Mouse (Mus musculus) left cerebral cortex, postnatal 4 days (tissue): Measurements from ENCODE around the gene Ykt6. TPM values are rescaled to one million over a fixed set of nuclear protein-coding genes. Genes with fewer than 3 reads are reported as not detected.

ENCODE experiments used
- DNase-seq: peaks from one replicate; pipeline ENCODE4 v3.0.0-alpha.2; 2022
- intact Hi-C: fragments of 180-260 bp; cut with DNase I; formaldehyde crosslinking; loops from one replicate; pipeline ENCODE4 v1.15.1; 2025
- total RNA-seq, 2 experiments: library from RNA; stranded (reverse); gene quantifications; 2 replicates each; pipeline ENCODE4 v1.2.3; 2021

Gene Ykt6
- total RNA-seq, 2 experiments from 2014 or later = 202 to 213 TPM

GRCm38 (mm10) chr11:5948546-5949250, 6.8 kb upstream of the Ykt6 start:
- DNase-seq = no peak
- intact Hi-C loops = no loop called here

GRCm38 (mm10) chr11:5949586-5950352, 5.7 kb upstream of the Ykt6 start, which contains the start of gene Gck:
Gene Gck (minus strand): TSS chr11:5950081.
- intact Hi-C loops = loop anchor here (10.0 kb wide), 1 partner anchor 65 kb away; no protein-coding TSS in a partner anchor

GRCm38 (mm10) chr11:5952501-5952900, 3.0 kb upstream of the Ykt6 start:
- DNase-seq = no peak
- intact Hi-C loops = loop anchor here (10.0 kb wide), 1 partner anchor 68 kb away; no protein-coding TSS in a partner anchor

More at GRCm38 (mm10) chr11:5949586-5950352, 5.7 kb upstream of the Ykt6 start, which contains the start of gene Gck:
- DNase-seq = peak; percentile 27

GRCm38 (mm10) chr11:5953130-5953765, 2.2 kb upstream of the Ykt6 start:
- DNase-seq = peak; percentile 35
- intact Hi-C loops = loop anchor here (10.0 kb wide), 1 partner anchor 68 kb away; no protein-coding TSS in a partner anchor

GRCm38 (mm10) chr11:5954435-5954834, 1.1 kb upstream of the Ykt6 start:
- no peak for DNase-seq
- intact Hi-C loops = loop anchor here (10.0 kb wide), 1 partner anchor 70 kb away; no protein-coding TSS in a partner anchor

GRCm38 (mm10) chr11:5954965-5955504, 458 bp upstream of the Ykt6 start:
- peak; percentile 48 for DNase-seq
- intact Hi-C loops = loop anchor here (10.0 kb wide), 1 partner anchor 70 kb away; no protein-coding TSS in a partner anchor

GRCm38 (mm10) chr11:5960051-5960450, 4.6 kb downstream of the Ykt6 start:
- DNase-seq = no peak
- intact Hi-C loops = no loop called here

- intact Hi-C loops = no loop called here
- DNase-seq = no peak
Measured at GRCm38 (mm10) chr11:5965865-5966264, 10.4 kb downstream of the Ykt6 start.

GRCm38 (mm10) chr11:5966751-5967150, 11.3 kb downstream of the Ykt6 start:
- DNase-seq = no peak
- intact Hi-C loops = no loop called here

- intact Hi-C loops = no loop called here
- DNase-seq = no peak
Measured at GRCm38 (mm10) chr11:5968223-5968622, 12.7 kb downstream of the Ykt6 start.

GRCm38 (mm10) chr11:5971202-5971601, 15.7 kb downstream of the Ykt6 start:
- no peak for DNase-seq
- intact Hi-C loops = no loop called here

GRCm38 (mm10) chr11:5973151-5973550, 17.7 kb downstream of the Ykt6 start:
- DNase-seq = no peak
- intact Hi-C loops = no loop called here

GRCm38 (mm10) chr11:5974053-5974452, 18.6 kb downstream of the Ykt6 start:
- no peak for DNase-seq
- intact Hi-C loops = no loop called here

GRCm38 (mm10) chr11:5975068-5975467, 19.6 kb downstream of the Ykt6 start:
- intact Hi-C loops = no loop called here
- DNase-seq = no peak

GRCm38 (mm10) chr11:5976106-5976505, 20.6 kb downstream of the Ykt6 start:
- intact Hi-C loops = no loop called here
- peak; percentile 27 for DNase-seq

- no peak for DNase-seq
- intact Hi-C loops = no loop called here
Measured at GRCm38 (mm10) chr11:5979088-5979487, 23.6 kb downstream of the Ykt6 start.

GRCm38 (mm10) chr11:5980108-5980507, 24.6 kb downstream of the Ykt6 start:
- DNase-seq = no peak
- intact Hi-C loops = loop anchor here (10.0 kb wide), 1 partner anchor 285 kb away; the partner anchor contains the start of gene Ddx56

GRCm38 (mm10) chr11:5980561-5980960, 25.1 kb downstream of the Ykt6 start:
- DNase-seq = no peak
- intact Hi-C loops = loop anchor here (10.0 kb wide), 1 partner anchor 284 kb away; the partner anchor contains the start of gene Ddx56

- no peak for DNase-seq
- intact Hi-C loops = loop anchor here (10.0 kb wide), 1 partner anchor 283 kb away; the partner anchor contains the start of gene Ddx56
Measured at GRCm38 (mm10) chr11:5981323-5981722, 25.8 kb downstream of the Ykt6 start.

- intact Hi-C loops = loop anchor here (10.0 kb wide), 1 partner anchor 281 kb away; the partner anchor contains the start of gene Ddx56
- no peak for DNase-seq
Measured at GRCm38 (mm10) chr11:5983629-5984028, 28.1 kb downstream of the Ykt6 start.
